Mouse (Mus musculus): ENCODE measurements around the gene Sgms1. TPM values are rescaled to one million over a fixed set of nuclear protein-coding genes. Genes with fewer than 3 reads are reported as not detected.

Gene Sgms1
- polyA plus RNA-seq, 2 experiments: 20.8 to 36.8 TPM

- Histone ChIP-seq H3K9ac (ENCODE audit: low read depth, low read length, severe bottlenecking) (no peak overlapping the region), H3K4me2 (replicated peaks; ENCODE audit: low read depth, low read length, severe bottlenecking) (no peak overlapping the region), H3K36me3 (ENCODE audit: control insufficient read depth, insufficient read depth, low read length) (peaks cover 13% of the 10 kb centered on the region), H3K9me3 (ENCODE audit: control insufficient read depth, low read length) (no peaks in the 10 kb centered on the region), H3K4me1 (ENCODE audit: control insufficient read depth, insufficient read depth, low read length) (no peaks in the 10 kb centered on the region), H3K27ac (replicated peaks; ENCODE audit: low read depth, low read length) (no peak overlapping the region), H3K4me3 (replicated peaks; ENCODE audit: low read length) (no peak overlapping the region), H3K27me3 (ENCODE audit: control insufficient read depth, insufficient read depth, low read length) (no peaks in the 10 kb centered on the region)
- ATAC-seq (ENCODE audit: low FRiP score, low read depth): no peak
- no peak for DNase-seq (ENCODE audit: low spot score)
- 96% methylated on average over 1 of the region's 1 CpGs for WGBS
- no peak for TF ChIP-seq POLR2A (IDR thresholded peaks at IDR 0.05; ENCODE audit: borderline replicate concordance, extremely low read depth, insufficient read depth, insufficient read length)
Measured at GRCm38 (mm10) chr19:32159168-32159567, 230.3 kb downstream of the Sgms1 start.

GRCm38 (mm10) chr19:32157045-32157444 is 232.5 kb downstream of the Sgms1 start:
- DNase-seq (ENCODE audit: low spot score): no peak
- Histone ChIP-seq H3K4me1 (ENCODE audit: control insufficient read depth, insufficient read depth, low read length) (no peaks in the 10 kb centered on the region), H3K4me2 (replicated peaks; ENCODE audit: low read depth, low read length, severe bottlenecking) (no peak overlapping the region), H3K27ac (replicated peaks; ENCODE audit: low read depth, low read length) (no peak overlapping the region), H3K27me3 (ENCODE audit: control insufficient read depth, insufficient read depth, low read length) (no peaks in the 10 kb centered on the region), H3K4me3 (replicated peaks; ENCODE audit: low read length) (no peak overlapping the region), H3K9me3 (ENCODE audit: control insufficient read depth, low read length) (no peaks in the 10 kb centered on the region), H3K9ac (ENCODE audit: low read depth, low read length, severe bottlenecking) (no peak overlapping the region), H3K36me3 (ENCODE audit: control insufficient read depth, insufficient read depth, low read length) (peaks cover 13% of the 10 kb centered on the region)
- ATAC-seq (ENCODE audit: low FRiP score, low read depth): no peak
- TF ChIP-seq POLR2A (IDR thresholded peaks at IDR 0.05; ENCODE audit: borderline replicate concordance, extremely low read depth, insufficient read depth, insufficient read length): no peak
- WGBS: 93% methylated on average over 6 of the region's 6 CpGs

GRCm38 (mm10) chr19:32152529-32152928 is 237.0 kb downstream of the Sgms1 start:
- 76% methylated on average over 6 of the region's 6 CpGs for WGBS
- Histone ChIP-seq H3K9ac (ENCODE audit: low read depth, low read length, severe bottlenecking) (no peak overlapping the region), H3K36me3 (ENCODE audit: control insufficient read depth, insufficient read depth, low read length) (no peaks in the 10 kb centered on the region; the same call in 1 of the 2 replicates), H3K4me2 (replicated peaks; ENCODE audit: low read depth, low read length, severe bottlenecking) (no peak overlapping the region), H3K4me1 (ENCODE audit: control insufficient read depth, insufficient read depth, low read length) (no peaks in the 10 kb centered on the region), H3K4me3 (replicated peaks; ENCODE audit: low read length) (no peak overlapping the region), H3K27ac (replicated peaks; ENCODE audit: low read depth, low read length) (no peak overlapping the region), H3K9me3 (ENCODE audit: control insufficient read depth, low read length) (no peaks in the 10 kb centered on the region), H3K27me3 (ENCODE audit: control insufficient read depth, insufficient read depth, low read length) (no peaks in the 10 kb centered on the region)
- no peak for TF ChIP-seq POLR2A (IDR thresholded peaks at IDR 0.05; ENCODE audit: borderline replicate concordance, extremely low read depth, insufficient read depth, insufficient read length)
- DNase-seq (ENCODE audit: low spot score): no peak
- ATAC-seq (ENCODE audit: low FRiP score, low read depth): no peak

GRCm38 (mm10) chr19:32148710-32149109 is 240.8 kb downstream of the Sgms1 start:
- no peaks in the 10 kb centered on the region for H3K4me1 ChIP-seq (ENCODE audit: control insufficient read depth, insufficient read depth, low read length)
- H3K36me3 ChIP-seq (ENCODE audit: control insufficient read depth, insufficient read depth, low read length): no peaks in the 10 kb centered on the region; the same call in 1 of the 2 replicates
- H3K27ac ChIP-seq (replicated peaks; ENCODE audit: low read depth, low read length): no peak overlapping the region
- no peak for ATAC-seq (ENCODE audit: low FRiP score, low read depth)
- H3K4me3 ChIP-seq (replicated peaks; ENCODE audit: low read length): no peak overlapping the region
- no peaks in the 10 kb centered on the region for H3K27me3 ChIP-seq (ENCODE audit: control insufficient read depth, insufficient read depth, low read length)
- no peak for DNase-seq (ENCODE audit: low spot score)
- 71% methylated on average over 5 of the region's 5 CpGs for WGBS
- no peak for TF ChIP-seq POLR2A (IDR thresholded peaks at IDR 0.05; ENCODE audit: borderline replicate concordance, extremely low read depth, insufficient read depth, insufficient read length)
- no peaks in the 10 kb centered on the region for H3K9me3 ChIP-seq (ENCODE audit: control insufficient read depth, low read length)
- H3K9ac ChIP-seq (ENCODE audit: low read depth, low read length, severe bottlenecking): no peak overlapping the region
- H3K4me2 ChIP-seq (replicated peaks; ENCODE audit: low read depth, low read length, severe bottlenecking): no peak overlapping the region

GRCm38 (mm10) chr19:32142383-32142782 is 247.1 kb downstream of the Sgms1 start:
- no peak for TF ChIP-seq POLR2A (IDR thresholded peaks at IDR 0.05; ENCODE audit: borderline replicate concordance, extremely low read depth, insufficient read depth, insufficient read length)
- Histone ChIP-seq H3K4me1 (ENCODE audit: control insufficient read depth, insufficient read depth, low read length) (no peaks in the 10 kb centered on the region), H3K4me2 (replicated peaks; ENCODE audit: low read depth, low read length, severe bottlenecking) (no peak overlapping the region), H3K9me3 (ENCODE audit: control insufficient read depth, low read length) (no peaks in the 10 kb centered on the region), H3K27ac (replicated peaks; ENCODE audit: low read depth, low read length) (no peak overlapping the region), H3K36me3 (ENCODE audit: control insufficient read depth, insufficient read depth, low read length) (0 out of 2 replicates have a peak, but pooled peaks cover 4% of the 10 kb centered on the region), H3K27me3 (ENCODE audit: control insufficient read depth, insufficient read depth, low read length) (no peaks in the 10 kb centered on the region), H3K9ac (ENCODE audit: low read depth, low read length, severe bottlenecking) (no peak overlapping the region), H3K4me3 (replicated peaks; ENCODE audit: low read length) (no peak overlapping the region)
- WGBS: 82% methylated on average over 6 of the region's 6 CpGs
- ATAC-seq (ENCODE audit: low FRiP score, low read depth) (no peak), DNase-seq (ENCODE audit: low spot score) (no peak)
